Mouse (Mus musculus): Measurements from ENCODE around the gene Tomm40. TPM values are rescaled to one million over a fixed set of nuclear protein-coding genes. Genes with fewer than 3 reads are reported as not detected.

Gene Tomm40
- 221 and 229 TPM in 2 replicates for polyA plus RNA-seq (2012)

DNA sequence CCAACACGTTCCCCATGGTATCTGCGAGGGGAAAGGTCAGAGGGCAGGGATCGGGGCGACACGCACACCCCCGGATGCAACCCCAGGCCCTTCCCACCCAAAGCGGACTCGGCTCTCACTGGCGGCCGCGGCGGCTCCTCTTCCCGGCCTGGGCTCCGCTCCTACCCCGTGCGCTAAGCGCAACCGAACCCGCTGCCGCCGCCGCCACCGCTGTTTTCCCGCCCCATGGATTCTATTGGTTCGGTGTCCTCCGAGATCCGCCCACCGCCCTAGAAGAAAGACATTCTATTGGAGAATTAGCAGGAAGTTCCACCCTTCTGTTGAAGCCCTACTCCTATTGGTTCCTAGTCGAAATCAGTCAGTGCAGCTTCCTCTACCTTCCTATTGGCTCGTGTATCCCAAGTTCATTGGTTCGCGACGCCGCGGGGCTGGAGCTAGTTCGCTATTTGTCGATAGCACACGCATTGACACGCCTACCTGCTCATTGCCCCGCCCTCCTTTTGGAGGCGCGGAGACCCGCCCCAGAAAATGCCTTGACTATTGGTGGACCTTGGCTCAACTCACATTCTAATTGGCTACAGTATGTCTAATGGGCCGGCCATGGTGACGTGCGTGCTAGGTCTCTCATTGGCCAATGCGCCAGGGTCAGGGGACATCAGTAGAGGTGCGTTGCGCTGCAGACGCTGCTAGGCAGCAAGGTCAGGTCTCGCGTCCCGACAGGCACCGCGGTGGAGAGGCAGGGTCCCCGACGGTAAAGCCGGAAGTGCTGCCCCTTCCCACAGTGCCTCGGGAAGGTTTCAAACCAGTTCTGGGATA is at the start of gene Tomm40:
TSS of gene Tomm40 (minus strand) at position 200 of the 816 bp plus-strand sequence.

DNA sequence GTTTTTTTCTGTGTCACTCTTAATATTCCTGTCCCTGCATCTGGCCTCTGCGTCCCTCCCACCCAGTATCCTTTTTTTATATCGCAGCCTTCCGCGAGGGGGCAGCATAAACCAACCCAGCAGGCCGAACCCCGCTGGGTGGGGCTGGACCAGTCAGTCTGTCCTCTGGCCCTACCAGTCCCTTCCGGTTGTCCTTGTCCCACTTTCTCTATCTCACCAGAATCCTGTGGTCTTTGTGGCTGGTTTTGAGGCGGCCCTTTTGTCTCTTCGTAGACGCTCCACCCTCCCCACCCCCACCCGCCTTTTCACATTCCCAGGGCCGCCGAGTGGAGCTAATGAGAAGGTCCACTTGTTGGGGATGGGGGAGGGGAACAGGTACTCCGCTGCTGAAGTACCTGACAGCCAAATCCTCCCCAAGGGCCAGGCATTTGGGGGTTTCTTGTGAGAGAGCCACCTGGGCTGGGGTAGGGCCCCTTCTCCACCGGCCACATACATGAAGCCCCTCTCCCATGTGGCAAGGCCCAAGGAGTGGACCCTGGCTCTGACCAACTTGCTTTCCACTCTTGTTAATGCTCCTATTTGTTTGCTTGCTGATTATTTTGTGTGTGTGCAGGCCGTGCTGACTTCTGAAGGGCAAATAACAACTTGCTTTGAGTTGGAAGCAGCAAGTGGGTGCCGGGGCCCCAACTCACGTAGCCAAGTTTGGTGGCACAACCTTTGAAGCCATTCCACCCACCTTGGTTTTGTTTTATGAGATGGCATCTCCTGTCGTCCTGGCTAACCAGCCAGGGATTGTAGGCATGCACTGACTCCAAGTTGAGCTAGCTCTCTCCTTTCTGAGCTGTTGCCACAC is 35.2 kb upstream of the Tomm40 start, which contains the start of gene Nectin2:
TSS of gene Nectin2 (minus strand) at position 267 of the 853 bp plus-strand sequence.

DNA sequence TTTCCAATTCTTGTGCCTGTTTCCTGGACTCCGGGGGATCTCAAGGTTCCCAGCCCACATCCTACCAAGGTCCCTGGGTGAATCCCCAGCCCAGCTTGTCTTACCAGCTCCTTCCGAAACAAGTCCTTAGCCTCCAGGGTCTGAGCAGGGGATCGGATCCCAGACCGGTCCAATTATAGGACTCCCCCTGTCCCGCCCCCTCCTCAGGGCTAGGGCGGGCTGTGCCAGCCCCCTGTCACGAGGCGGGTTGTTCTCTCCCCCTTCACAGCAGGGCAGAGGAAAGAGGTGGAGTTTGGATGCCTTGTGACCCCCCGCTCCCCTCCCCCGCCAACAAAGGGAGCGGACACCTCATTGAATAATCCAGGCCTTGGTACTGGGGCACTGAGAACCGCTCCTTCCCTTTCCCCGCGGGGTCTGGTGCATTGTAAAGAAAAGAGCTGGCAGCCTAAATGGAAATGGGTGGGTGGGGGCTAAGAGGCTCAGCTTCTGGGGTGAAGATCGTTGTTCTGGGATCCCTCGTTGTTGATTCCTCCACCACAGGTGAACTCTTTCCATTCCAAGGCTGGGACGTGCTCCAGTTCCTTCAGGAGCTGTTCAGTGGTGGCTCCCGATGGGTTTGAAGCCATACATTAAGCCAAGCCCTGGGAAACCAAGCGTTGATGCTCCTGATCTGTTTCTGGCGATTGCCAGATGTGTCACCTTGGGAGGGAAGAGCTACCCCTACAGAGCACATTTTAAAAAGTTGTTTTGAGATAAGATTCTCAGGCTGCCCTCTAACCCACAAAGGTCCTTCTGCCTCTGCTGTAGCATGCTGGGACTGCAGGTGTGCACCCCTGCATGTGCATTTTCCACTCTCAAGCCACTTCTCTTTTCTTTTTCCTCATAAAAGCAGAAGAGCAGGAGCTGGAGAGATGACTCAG is 16.1 kb downstream of the Tomm40 start, which contains the start of gene Apoe:
TSS of gene Apoe (minus strand) at position 282 of the 920 bp plus-strand sequence.

DNA sequence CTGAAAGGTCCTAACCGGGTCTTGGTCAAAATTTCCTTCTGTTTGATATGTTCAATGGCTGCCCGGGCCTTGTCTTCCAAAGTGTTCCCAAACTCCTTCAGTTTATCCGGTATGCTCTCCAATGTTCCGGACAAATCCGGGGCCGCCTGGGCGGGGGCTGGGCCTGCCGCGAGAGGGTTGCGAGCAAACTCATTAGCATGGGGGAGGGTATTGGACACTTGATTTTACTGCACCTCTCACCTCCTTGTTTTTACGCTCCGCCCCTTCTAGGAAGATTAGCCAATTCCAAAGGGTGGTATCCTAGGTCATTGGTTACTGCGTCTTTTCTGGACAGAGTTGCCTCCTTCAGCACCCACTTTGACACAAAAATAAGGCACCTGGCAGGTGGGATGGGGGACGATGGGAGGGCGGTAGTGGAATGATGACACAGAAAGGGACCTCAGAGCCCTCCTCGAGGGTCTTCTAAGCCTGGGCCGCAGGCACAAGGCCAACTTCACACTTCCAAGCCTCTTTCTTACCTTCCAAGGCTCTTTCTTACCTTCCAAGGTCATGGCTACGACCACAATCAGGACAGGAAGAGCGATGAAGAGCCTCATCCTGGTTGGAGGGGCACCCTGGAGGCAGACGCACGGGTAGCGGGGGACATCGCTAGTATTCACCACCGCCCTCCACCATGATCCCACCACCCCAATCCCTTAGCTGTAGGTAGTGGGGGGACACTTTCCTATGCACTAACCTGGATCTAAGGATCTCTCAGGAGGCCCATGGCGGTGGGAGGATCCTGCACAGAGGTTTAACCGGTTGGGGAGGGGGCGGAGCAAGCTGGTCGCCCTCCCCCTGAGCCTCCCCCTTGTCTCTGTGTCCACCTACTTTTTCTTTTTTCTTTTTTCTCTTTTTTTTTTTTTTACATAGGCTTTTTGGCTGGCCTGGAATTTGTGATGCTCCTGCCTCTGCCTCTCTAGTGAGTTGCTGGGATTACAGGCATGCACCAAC is 23.1 kb downstream of the Tomm40 start, which contains the start of gene Apoc1:
TSS of gene Apoc1 (minus strand) at position 788 of the 993 bp plus-strand sequence.

DNA sequence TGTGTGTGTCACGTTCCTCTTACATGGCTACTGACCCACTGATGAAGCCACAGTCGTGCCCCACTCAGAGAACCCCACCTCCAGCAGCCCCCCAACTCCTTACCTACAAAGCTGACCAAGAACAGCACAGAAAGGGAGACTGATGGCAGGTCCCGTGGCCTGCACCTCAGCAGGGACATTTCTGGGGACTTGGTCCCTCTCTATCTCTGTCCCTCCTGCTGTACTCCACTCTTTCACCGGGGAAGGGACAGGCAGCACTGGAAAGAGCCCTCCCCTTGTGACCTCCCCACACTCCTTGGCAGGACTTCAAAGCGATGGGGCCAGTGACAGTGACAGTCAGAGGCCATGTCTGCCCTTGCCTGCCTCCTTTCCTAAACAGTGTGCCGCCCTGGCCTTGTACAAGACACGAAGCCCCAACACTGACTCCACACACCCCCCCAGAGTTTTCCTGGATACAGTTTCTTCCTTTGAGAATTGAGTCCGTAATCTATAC is 34.0 kb downstream of the Tomm40 start, which contains the start of the genes Gm44805 and Apoc4:
TSS of gene Gm44805 (minus strand) at position 222 of the 493 bp plus-strand sequence.
TSS of gene Apoc4 (minus strand) at position 278 of the 493 bp plus-strand sequence.

DNA sequence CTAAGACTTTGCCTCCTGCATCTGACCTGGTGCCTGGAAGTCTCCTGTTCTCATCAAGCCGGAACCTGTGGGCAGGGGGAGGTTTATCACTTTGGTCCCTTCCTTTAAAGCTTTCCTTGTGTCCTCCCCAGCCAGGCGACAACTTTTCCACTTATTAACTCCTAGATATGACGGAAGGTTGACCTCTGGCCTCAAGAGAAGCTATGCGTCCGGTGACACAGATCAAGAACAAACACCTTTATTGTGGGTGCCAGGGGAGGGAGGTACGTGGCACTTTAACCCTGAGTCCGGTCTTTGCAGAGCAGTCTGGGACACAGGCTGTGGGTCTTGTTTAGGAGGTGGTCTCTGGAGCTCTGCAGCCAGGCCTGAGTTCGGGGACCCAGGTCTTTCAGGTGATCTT is 37.4 kb downstream of the Tomm40 start, which contains the start of gene Apoc2:
TSS of gene Apoc2 (minus strand) at position 70 of the 400 bp plus-strand sequence.

DNA sequence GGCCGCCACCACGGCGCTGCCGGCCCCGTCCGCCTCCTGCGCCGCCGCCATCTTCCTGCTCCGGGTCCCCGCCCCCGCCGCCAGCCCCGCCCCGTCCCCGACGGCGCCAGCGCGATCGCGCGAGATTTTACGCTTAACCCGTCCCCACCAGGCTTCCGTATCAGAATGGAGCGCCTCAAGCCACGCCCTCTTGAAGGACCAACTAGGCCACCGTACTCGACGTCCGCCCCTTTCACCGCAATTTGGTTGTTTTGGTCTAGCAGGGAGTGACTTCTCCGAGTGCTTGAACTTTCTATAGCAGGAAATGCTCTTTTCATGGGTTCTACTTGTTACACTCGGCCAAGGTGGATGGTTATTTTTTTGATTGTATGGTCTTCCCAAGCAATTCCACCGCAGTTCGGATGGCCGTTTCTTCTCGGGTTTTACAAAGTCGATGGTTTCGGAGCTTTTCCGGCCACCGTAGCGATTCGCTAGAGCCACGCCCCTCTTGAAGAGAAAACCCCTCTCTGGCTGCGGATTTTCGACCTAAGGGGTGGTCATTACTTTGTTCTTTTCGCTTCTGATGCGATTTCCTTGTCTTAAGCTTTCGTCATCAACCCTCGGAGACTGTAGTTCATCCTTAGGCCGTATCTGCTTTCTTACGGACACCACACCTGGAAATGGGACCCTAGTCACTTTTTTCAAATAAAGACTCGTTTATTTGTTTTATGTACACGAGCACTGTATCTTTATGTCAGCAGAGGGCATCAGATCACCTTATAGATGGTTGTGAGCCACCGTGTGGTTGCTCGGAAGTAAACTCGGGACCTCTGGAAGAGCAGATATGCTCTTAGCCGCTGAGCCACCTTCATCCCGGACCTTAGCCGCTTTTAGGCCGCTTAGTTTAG is 50.0 kb downstream of the Tomm40 start, which contains the start of gene Clptm1:
TSS of gene Clptm1 (minus strand) at position 79 of the 887 bp plus-strand sequence.

Other genes with a start within 250 kb of the Tomm40 start
- 5.2 and 5.9 TPM in 2 replicates for gene Bloc1s3, start 207.1 kb downstream of the Tomm40 start, polyA plus RNA-seq (2012)
- 181 and 197 TPM in 2 replicates for gene Trappc6a, start 207.0 kb downstream of the Tomm40 start, polyA plus RNA-seq (2012)
- 0.23 and 0.40 TPM in 2 replicates for gene Nkpd1, start 197.6 kb downstream of the Tomm40 start, polyA plus RNA-seq (2012)
- gene Ppp1r37, start 152.4 kb downstream of the Tomm40 start, polyA plus RNA-seq (2012), result 109 and 133 TPM in 2 replicates
- 28.5 and 30.1 TPM in 2 replicates for gene Zfp296, start 138.2 kb downstream of the Tomm40 start, polyA plus RNA-seq (2012)
- 60.2 and 61.0 TPM in 2 replicates for gene Gemin7, start 137.8 kb downstream of the Tomm40 start, polyA plus RNA-seq (2012)
- 150 and 199 TPM in 2 replicates for gene Clasrp, start 111.0 kb downstream of the Tomm40 start, polyA plus RNA-seq (2012)
- 15.2 and 16.3 TPM in 2 replicates for gene Relb, start 86.0 kb downstream of the Tomm40 start, polyA plus RNA-seq (2012)
- 108 and 122 TPM in 2 replicates for gene Clptm1, start 50.4 kb downstream of the Tomm40 start, polyA plus RNA-seq (2012)
- 1.3 and 1.8 TPM in 2 replicates for gene Apoc2, start 37.5 kb downstream of the Tomm40 start, polyA plus RNA-seq (2012)
- not detected in 2 replicates for gene Gm44805, start 34.0 kb downstream of the Tomm40 start, polyA plus RNA-seq (2012)
- gene Apoc4, start 34.0 kb downstream of the Tomm40 start, polyA plus RNA-seq (2012), result not detected in 2 replicates
- 3.4 and 3.7 TPM in 2 replicates for gene Apoc1, start 22.8 kb downstream of the Tomm40 start, polyA plus RNA-seq (2012)
- gene Apoe, start 16.2 kb downstream of the Tomm40 start, polyA plus RNA-seq (2012), result 667 and 1,153 TPM in 2 replicates
- gene Nectin2, start 35.0 kb upstream of the Tomm40 start, polyA plus RNA-seq (2012), result 3.4 and 5.9 TPM in 2 replicates
- 0.26 and 0.36 TPM in 2 replicates for gene Bcam, start 55.6 kb upstream of the Tomm40 start, polyA plus RNA-seq (2012)
- not detected in 2 replicates for gene Cblc, start 81.4 kb upstream of the Tomm40 start, polyA plus RNA-seq (2012)
- 61.6 and 97.1 TPM in 2 replicates for gene Bcl3, start 107.3 kb upstream of the Tomm40 start, polyA plus RNA-seq (2012)
- not detected in 2 replicates for gene Gm19345, start 136.6 kb upstream of the Tomm40 start, polyA plus RNA-seq (2012)
- gene Ceacam16, start 145.9 kb upstream of the Tomm40 start, polyA plus RNA-seq (2012), result 0.83 and 1.3 TPM in 2 replicates
- gene Ceacam19, start 172.5 kb upstream of the Tomm40 start, polyA plus RNA-seq (2012), result not detected in 2 replicates
- 1.8 and 1.9 TPM in 2 replicates for gene Pvr, start 205.7 kb upstream of the Tomm40 start, polyA plus RNA-seq (2012)
- 0.04 TPM in 1 of 2 replicates, not detected in the other for gene Igsf23, start 235.3 kb upstream of the Tomm40 start, polyA plus RNA-seq (2012)
- gene Ceacam20, start 250.0 kb upstream of the Tomm40 start, polyA plus RNA-seq (2012), result not detected in 2 replicates